Mouse (Mus musculus) right cerebral cortex, postnatal 25 days (tissue): ENCODE results near the gene Smim27.
A peak's percentile ranks its signal among the peaks of the same experiment; 100 is the strongest.
"Not testable (repeated sequence)": the region's sequence is repeated elsewhere in the genome, so short reads cannot be mapped to it uniquely, and the experiment has no call there.

Experiments
- DNase-seq: peaks from one replicate; pipeline ENCODE4 v3.0.0; 2022

Smim27 gene

DNA sequence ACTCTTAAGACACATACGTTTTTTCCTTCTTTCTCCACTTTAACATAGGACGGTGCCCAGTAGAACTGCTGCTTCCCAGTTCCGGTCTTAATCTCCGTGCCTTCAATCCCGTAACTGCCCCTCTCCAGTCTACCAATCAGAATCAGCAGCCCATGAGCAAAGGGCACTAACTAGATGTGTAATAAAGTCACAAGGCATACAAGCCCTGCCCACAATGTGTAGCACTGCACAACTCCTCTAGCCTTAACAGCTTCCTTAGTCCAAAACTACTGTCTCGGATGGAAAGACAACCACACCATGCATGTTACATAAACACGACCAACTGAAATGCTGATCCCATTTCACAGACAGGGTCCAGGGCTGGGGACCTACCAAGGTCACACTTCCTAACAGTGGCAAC is 1.7 kb upstream of the Smim27 start:
- DNase-seq: peak; percentile 10

DNA sequence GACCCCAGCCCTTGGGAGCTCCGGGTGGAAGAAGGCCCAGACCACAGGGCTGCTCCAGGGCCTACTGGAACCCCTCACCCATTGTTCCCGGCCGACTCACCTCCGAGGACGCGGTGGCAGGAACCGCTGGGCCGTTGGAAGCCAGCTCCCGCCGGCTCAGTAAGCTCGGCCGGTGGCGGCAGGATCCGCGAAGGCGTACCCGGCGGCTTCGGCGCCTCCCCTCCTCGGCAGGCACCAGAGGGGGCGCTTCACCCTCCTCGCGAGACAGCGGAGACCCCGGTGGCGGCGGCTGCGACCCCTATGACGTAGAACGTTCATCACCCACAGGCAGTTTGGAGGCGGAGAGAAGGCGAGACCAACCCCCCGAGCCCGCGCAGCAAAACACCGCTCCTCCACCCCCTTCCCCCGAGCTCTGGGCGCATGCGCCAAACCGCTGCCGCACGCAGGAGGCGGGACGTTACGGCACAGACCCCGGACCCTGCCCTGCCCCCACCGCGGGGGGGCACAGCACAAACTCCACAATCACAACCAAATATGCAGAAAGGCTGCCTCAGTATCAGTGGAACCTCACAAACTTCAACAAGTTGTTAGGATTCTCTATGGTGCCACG is 1.1 kb upstream of the Smim27 start:
- peak; percentile 92 for DNase-seq

DNA sequence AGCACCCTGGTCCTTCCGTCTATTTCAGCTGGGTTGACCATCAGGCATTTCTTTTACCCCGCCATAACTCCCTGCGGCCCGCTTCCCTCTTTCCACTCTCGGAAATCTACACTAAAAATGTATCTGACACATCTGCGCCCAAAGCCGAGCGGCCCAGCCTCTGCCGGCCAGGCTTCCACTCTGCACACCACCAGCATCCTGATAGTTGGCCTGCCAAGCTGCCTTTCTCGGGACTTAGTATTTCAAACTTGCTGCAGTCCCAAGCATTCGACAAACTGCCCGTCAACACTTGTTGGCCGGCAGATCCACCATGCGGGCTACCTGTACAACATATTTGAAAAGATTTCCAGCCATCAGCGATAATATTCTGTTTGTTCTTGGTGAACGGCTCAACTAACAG is 544 bp upstream of the Smim27 start:
- no peak for DNase-seq

DNA sequence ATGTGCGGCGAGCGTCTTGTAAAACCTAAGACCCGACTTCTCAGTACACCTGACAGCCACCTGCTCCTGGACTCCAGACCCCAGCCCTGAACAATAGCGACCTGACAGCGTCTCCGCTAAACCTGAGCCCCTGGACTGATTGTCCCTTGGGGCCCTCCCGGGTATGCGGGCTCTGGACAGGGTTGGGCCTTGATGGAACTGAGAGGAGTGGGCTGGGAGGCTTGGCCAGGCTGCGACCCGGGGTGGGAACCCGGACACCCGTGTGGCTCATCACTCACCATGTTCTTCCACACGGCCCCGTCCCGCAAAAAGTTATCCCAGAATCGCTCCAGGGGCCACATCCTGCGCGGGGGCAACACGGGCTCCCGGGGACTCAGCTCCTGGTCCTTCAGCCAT is 9.5 kb downstream of the Smim27 start:
- no peak for DNase-seq

DNA sequence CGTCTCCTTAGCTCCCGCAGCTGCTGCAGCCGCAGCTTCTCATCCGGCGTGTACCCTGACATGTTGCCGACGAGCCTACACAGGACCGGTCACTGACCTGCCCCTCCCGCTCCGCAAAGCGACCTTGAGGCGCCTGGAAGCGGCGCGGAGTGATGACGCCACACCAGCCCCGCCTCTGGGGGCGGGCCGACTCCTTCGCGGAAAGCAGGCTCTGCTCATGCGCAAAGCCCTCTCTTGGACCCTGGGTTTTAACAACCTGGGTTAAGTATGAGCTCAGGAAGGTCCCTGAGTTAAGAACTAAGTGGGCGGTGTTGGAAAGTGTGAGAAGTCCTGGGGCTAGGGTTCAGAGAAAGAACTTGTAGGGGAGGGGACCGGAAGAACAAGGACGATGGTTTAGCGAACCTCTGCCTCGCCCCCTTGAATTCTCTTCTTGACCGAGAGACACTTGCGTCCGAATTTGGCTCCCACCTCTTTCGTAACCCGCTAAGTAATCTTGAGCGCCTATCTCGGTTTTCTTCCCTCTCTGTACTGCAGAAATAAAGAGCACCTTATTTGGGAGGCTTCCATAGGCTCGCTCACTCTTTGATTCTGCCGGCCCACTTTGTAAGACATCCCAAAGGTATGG is 10.0 kb downstream of the Smim27 start, which contains the start of gene Ndufb6:
TSS of gene Ndufb6 (minus strand) at position 146 of the 625 bp plus-strand sequence.
- DNase-seq: peak; percentile 91

DNA sequence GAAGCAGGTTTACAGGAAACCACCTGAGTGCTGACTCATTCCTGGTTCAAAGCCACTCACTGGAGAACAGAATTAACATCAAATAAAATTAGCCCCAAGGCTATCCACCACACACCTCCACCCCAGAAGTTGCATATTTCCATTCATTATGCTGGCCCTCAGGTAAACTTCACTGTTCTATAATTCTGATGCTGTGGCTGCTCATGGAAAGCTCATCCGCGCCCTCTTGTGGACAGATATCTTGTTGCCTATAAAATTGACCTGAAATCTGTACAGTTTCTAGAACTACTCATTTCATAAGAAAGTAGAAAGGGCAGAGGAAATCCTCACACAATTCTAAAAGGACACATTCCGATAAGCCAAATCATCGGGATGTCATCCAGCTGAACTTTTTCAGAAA is 16.2 kb downstream of the Smim27 start:
- peak; percentile 45 for DNase-seq

DNA sequence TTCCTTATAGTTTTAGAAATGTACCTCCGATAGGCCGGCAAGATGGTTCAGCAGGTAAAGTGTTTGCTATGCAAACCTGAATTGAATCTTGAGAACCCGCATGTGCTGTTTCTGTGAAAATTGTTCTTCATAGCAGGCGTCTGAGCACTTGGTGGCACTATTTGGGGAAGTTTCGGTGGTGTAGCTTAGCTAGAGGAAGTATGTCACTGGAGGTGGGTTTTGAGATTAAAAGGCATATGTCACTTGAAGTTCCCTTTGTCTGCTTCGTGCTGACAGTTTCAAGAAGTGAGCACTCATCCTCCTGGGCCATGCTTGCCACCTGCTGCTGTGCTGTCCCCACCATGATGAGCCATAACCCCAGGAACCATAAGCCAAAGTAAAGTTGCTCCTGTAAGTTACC is 18.0 kb downstream of the Smim27 start:
- DNase-seq: no peak

DNA sequence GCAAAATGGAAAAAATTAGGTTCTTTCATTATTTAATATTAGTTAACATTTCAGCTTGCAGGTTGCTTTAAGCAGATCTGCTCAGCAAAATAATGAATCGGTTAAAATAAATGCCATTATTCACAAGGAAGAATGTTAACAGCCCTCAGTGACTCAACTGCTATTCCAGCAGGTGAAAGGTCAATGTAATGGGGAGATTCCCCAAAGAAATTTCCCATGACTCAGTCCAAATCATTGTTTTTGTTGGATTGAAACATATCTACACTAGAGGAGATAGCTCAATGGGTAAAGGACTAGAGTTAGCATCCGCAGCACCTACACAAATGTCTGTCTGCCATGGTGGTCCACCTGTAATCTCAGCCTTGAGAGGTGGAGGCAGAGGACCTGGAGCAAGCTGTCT is 19.7 kb downstream of the Smim27 start:
- DNase-seq: no peak

DNA sequence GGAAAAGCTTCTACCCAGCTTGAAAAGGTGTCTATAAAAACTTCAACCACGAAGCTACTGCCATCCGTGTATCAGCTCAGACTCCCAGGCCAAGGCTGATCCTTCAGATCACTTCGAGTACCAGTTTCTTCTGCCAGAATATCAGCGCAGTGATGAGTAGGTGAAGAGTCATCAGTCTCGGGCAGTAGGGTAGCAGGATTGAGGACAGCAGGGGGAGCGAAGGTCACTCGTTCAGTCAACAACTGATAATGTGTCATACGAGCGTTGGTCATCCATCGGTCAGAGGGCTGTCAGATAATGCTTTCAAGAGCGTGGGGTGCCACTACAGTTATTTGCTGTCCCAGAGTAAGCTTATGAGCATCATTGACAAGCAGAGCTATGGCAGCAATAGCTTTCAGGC is 22.1 kb downstream of the Smim27 start:
- DNase-seq: not testable (repeated sequence)

DNA sequence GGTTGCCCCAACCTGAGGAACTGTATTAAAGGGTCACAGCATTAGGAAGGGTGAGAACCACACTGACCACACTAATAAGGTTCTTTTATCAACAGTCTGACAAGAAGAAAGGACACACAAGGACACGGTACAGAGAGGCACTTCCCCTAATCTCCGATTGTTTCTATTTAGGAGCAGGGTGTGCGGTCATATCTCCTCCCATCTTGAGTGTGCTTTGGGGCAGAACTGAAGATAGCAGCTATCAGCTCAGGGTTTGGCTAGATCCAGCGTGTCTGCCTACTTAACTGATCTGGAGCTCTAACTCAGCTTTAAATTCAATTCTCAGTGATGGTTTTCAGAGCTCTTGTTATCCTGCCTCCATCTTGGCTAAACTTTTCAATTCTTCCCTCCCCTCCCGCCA is 29.8 kb downstream of the Smim27 start:
- DNase-seq: no peak

DNA sequence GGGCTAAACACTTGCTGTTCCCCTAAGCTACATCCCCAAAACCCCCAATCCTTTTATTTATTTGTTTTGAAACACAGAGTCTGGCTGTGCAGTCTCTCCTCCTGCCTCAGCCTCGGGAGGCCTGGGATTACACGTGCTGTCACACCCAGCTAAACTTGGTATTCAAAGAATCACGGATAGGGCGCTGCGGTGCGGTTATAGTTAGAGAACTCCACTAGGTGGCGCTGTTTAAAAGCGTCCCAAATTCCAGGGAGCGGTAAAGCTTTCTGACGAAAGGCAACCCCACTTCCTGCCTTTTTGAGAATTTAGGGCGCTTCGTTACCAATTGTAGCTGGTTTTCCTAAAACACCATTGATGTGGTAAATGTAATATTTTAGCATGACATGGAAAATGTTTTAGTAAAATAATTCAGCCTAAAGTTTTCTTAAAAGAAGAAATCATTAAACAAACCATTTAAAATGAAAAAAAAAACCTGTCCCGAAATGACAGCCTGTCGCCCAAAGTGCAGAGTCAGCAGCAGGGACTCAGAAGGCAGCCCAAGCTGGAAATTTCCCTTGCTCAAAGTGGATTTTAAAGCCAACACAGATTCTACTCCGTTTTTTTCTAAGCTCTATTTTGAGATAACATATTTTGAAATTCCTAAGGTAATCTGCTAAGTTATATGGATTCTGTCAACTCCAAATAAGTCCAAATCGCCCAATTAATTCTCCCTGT is 31.9 kb downstream of the Smim27 start:
- DNase-seq: peak; percentile 75

DNA sequence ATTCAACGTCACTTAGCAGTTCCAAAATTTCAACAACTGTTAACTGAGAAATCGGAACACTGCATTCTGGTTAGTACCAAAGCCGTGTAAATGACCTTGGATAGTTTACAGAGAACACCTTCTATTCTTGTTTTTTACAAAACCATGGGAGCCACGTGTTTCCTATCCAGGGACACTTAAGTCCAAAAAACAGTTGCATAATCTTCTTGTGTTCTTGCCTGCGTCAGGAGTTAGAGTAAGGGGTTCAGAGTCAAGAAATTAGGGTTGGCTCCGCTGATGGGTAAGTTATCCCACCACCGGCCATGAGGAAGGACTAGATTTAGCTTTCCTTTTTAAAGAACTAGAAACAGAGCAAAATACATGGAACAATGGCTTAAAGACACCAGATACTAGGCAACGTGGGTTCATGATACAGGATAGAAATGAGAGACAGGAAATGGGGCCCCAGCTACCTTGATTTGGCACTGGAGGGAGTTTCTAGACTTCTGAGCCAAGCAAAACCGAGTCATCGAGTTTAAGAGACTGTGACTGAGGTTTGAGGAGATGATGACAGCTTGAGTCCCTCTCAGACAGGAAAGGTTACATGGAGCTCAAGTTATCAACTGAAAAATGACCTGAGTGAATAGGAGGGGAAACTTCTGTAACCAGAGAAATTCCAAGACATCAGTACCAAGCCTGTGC is 33.2 kb downstream of the Smim27 start:
- no peak for DNase-seq

DNA sequence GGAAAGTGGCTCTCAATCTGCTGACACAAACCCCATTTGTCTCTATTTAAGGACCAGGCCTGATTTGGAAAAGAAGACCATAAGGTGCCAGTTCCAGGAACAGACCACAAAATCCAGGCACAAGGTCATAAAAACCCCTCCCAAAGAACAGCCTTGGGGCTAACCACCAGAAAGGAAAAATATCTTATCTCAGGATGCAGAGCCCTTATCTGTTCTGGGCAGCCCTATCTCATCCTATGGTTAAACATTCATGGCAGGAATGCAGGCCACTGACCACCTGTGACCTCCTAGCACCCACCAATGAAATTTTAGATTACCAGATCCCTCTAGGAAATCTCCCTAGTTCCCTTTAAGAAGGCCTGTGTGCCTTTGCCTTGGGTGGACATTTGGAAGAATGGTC is 40.3 kb downstream of the Smim27 start:
- no peak for DNase-seq

DNA sequence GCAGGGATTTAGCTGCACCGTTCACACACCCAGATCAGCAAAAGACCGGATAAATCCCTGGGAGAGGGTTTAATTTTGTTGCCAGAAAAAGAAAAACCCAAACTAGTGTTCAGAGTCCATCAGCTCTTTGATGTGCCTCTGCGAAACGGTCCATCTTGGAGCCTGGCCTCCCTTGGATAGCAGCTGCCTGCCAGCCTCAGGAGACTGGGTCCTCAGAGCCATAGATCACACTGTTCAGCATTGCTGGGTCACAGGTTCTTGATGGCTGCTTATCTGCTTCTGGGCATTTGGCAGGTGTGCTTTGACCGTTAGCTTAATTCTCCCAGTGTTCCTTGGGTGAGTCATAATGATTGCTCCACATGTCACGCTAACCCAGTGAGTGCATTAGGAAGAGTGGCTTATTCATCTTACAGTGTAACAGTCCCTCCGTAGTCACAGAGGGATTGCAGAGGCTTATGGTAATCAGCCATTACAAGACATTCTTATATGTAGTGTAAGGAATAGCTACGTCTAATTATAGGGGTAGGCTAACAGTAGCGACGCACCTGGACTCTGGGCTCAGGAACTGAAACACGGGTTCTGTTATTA is 41.5 kb downstream of the Smim27 start:
- no peak for DNase-seq

DNA sequence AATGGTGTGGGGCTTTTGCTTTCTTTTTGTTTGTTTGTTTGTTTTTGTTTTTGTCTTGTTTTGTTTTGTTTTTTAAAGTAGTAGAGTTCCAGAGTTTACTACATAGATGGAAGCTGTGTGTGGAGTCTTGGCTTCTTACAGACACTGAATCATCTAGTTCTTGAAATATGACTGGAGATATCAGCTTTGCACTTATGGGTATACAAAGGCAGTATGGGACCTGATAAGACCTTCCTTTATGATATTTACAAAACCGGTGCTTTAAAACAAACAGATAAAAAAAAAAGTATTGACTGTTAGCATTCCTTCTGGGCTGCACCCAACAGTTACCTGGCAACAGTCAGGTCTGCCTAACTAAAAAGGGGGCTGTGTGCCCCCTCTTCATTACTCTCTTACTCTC is 42.8 kb downstream of the Smim27 start:
- no peak for DNase-seq

DNA sequence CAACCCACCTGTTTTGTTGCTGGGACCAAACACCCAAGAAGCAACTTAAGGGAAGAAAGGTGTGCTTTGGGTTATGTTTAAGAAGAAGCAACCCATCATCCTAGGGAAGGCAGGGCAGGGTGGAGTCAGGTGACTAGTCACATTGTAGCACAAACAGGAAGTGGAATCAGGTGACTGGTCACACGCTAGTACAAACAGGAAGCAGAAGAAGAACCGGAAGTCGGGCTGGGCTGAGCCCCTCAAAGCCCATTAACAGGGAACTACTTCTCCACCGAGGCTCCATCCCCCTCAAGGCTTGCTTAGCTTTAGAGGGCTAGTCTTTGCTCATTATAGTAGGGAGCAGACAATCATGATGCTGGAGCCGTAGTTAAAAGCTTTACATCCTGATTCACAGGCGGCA is 43.6 kb downstream of the Smim27 start:
- DNase-seq: no peak

DNA sequence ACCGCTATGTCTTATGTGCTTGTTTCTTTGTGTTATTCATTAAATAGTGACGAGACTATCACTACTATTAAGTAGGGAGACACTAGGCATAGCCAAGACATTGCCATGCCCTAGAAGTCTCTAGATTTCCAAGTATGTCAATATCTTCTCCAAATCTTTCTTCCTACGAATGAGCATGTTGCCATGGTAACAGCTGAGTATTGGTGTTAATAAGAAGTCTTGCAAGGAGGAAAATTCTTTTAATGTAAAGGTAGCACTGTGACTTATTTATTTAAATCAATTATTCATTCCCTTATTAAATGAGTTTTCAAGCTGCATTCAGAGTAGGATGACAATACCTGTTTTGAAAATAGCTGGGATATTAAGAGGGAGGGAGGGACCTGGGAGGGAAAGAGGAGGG is 48.0 kb downstream of the Smim27 start:
- no peak for DNase-seq
